Mouse (Mus musculus): Measurements from ENCODE around the gene Zfp385b. TPM values are rescaled to one million over a fixed set of nuclear protein-coding genes. Genes with fewer than 3 reads are reported as not detected.

The Zfp385b gene
- polyA plus RNA-seq, 1 experiment = 3.2 TPM

DNA sequence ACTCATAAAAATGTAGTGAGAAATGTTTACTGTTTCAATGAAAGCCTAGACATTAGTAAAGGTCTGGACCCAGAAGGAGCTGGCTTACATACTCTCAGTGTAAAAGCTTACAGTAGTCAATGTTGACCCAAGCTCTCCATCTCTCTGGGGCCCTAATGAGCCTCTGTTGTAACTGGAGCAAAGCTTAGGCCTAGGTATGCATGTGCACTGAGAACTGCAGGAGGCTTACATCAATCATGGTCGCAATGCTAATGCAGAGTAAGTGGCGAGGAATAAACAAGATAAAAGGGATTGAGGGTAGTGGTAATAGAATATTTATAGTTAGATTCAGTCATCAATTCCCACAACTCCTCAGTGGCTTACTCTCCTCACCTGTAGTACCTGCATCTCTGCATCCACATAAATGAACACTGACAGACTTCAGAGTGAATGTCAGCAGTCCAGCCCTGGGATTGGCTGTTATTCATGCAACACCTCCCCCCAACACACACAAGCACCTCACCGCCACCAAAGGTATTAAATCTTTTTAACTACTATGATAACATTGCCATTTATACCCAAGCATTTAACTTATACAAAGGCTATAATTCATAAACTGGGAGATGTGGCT, 191.7 kb downstream of the Zfp385b start:
- 80% methylated on average over 3 of the region's 3 CpGs for WGBS
- Histone ChIP-seq H3K27ac (ENCODE audit: control insufficient read depth, insufficient read depth, low read depth, low read length, poor library complexity) (no peak overlapping the region), H3K4me1 (ENCODE audit: control insufficient read depth, insufficient read depth, low read length) (no peaks in the 10 kb centered on the region), H3K4me3 (replicated peaks; ENCODE audit: control insufficient read depth, low read depth, low read length) (no peak overlapping the region)
- no peak for TF ChIP-seq POLR2A (IDR thresholded peaks at IDR 0.05; ENCODE audit: borderline replicate concordance, control insufficient read depth, low read depth, low read length)
- no peak for TF ChIP-seq CTCF (IDR thresholded peaks at IDR 0.05; ENCODE audit: control insufficient read depth, insufficient read depth, low read length)

DNA sequence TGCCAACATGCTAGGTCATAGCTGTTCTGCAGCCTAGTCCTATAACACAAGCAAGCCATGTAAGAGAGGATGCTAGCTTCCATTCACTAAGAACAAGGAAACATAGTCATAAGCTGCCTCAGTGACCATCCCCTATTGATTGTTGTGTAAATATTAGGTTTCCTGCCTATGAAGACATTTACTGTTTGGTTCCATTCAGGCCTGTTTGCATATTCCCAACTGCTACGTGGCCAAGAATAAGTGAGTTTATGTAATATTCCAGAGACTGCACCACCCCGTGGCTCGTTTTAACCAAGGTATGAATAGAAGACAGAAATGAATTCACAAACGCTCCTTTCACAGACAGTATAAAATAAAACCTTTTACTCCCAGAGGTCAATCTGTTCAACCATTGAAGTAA, 200.8 kb downstream of the Zfp385b start:
- H3K4me3 ChIP-seq (replicated peaks; ENCODE audit: control insufficient read depth, low read depth, low read length) = no peak overlapping the region
- no peak overlapping the region for H3K27ac ChIP-seq (ENCODE audit: control insufficient read depth, insufficient read depth, low read depth, low read length, poor library complexity)
- H3K4me1 ChIP-seq (ENCODE audit: control insufficient read depth, insufficient read depth, low read length) = no peaks in the 10 kb centered on the region
- TF ChIP-seq POLR2A (IDR thresholded peaks at IDR 0.05; ENCODE audit: borderline replicate concordance, control insufficient read depth, low read depth, low read length) (no peak), CTCF (IDR thresholded peaks at IDR 0.05; ENCODE audit: control insufficient read depth, insufficient read depth, low read length) (no peak)
- WGBS = 84% methylated on average over 4 of the region's 4 CpGs

GRCm38 (mm10) chr2:77610303-77610991, 209.0 kb downstream of the Zfp385b start:
- TF ChIP-seq CTCF (IDR thresholded peaks at IDR 0.05; ENCODE audit: control insufficient read depth, insufficient read depth, low read length) (no peak), POLR2A (IDR thresholded peaks at IDR 0.05; ENCODE audit: borderline replicate concordance, control insufficient read depth, low read depth, low read length) (no peak)
- WGBS = 77% methylated on average over 7 of the region's 7 CpGs
- no peak overlapping the region for H3K4me3 ChIP-seq (replicated peaks; ENCODE audit: control insufficient read depth, low read depth, low read length)
- H3K4me1 ChIP-seq (ENCODE audit: control insufficient read depth, insufficient read depth, low read length) = no peaks in the 10 kb centered on the region
- no peak overlapping the region for H3K27ac ChIP-seq (ENCODE audit: control insufficient read depth, insufficient read depth, low read depth, low read length, poor library complexity)

- no peak overlapping the region for H3K27ac ChIP-seq (ENCODE audit: control insufficient read depth, insufficient read depth, low read depth, low read length, poor library complexity)
- no peak for TF ChIP-seq POLR2A (IDR thresholded peaks at IDR 0.05; ENCODE audit: borderline replicate concordance, control insufficient read depth, low read depth, low read length)
- no peak for TF ChIP-seq CTCF (IDR thresholded peaks at IDR 0.05; ENCODE audit: control insufficient read depth, insufficient read depth, low read length)
- H3K4me1 ChIP-seq (ENCODE audit: control insufficient read depth, insufficient read depth, low read length) = no peaks in the 10 kb centered on the region
- 87% methylated on average over 5 of the region's 5 CpGs for WGBS
- H3K4me3 ChIP-seq (replicated peaks; ENCODE audit: control insufficient read depth, low read depth, low read length) = no peak overlapping the region
Measured at GRCm38 (mm10) chr2:77609452-77609851, 210.0 kb downstream of the Zfp385b start.

- Histone ChIP-seq H3K4me1 (ENCODE audit: control insufficient read depth, insufficient read depth, low read length) (no peaks in the 10 kb centered on the region), H3K4me3 (replicated peaks; ENCODE audit: control insufficient read depth, low read depth, low read length) (no peak overlapping the region), H3K27ac (ENCODE audit: control insufficient read depth, insufficient read depth, low read depth, low read length, poor library complexity) (no peak overlapping the region)
- TF ChIP-seq POLR2A (IDR thresholded peaks at IDR 0.05; ENCODE audit: borderline replicate concordance, control insufficient read depth, low read depth, low read length) = no peak
- TF ChIP-seq CTCF (IDR thresholded peaks at IDR 0.05; ENCODE audit: control insufficient read depth, insufficient read depth, low read length) = no peak
- 75% methylated on average over 4 of the region's 4 CpGs for WGBS
Measured at GRCm38 (mm10) chr2:77608666-77609065, 210.8 kb downstream of the Zfp385b start.

DNA sequence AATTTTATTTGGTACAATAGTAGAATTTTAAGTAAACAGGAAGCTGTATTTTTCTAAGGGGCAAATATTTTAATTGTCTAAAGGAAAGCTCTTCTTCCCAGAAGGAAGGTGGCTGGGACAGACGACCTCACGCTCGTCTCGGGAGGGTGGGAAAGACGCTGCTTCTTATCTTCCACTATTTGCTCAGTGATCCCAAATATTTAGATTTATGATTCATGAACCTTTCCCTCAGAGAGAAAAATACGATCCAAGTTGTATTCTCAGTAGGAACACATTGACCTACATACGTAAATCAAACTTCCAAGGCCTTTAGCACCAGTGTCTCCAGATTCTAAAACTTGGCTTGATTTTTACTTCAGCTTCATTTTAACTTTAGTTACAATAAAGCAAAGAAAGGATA, 226.0 kb downstream of the Zfp385b start:
- H3K4me1 ChIP-seq (ENCODE audit: control insufficient read depth, insufficient read depth, low read length) = no peaks in the 10 kb centered on the region
- no peak overlapping the region for H3K4me3 ChIP-seq (replicated peaks; ENCODE audit: control insufficient read depth, low read depth, low read length)
- no peak overlapping the region for H3K27ac ChIP-seq (ENCODE audit: control insufficient read depth, insufficient read depth, low read depth, low read length, poor library complexity)
- no peak for TF ChIP-seq POLR2A (IDR thresholded peaks at IDR 0.05; ENCODE audit: borderline replicate concordance, control insufficient read depth, low read depth, low read length)
- no peak for TF ChIP-seq CTCF (IDR thresholded peaks at IDR 0.05; ENCODE audit: control insufficient read depth, insufficient read depth, low read length)
- 79% methylated on average over 7 of the region's 7 CpGs for WGBS

- 85% methylated on average over 6 of the region's 6 CpGs for WGBS
- no peaks in the 10 kb centered on the region for H3K4me1 ChIP-seq (ENCODE audit: control insufficient read depth, insufficient read depth, low read length)
- no peak overlapping the region for H3K4me3 ChIP-seq (replicated peaks; ENCODE audit: control insufficient read depth, low read depth, low read length)
- TF ChIP-seq CTCF (IDR thresholded peaks at IDR 0.05; ENCODE audit: control insufficient read depth, insufficient read depth, low read length) (no peak), POLR2A (IDR thresholded peaks at IDR 0.05; ENCODE audit: borderline replicate concordance, control insufficient read depth, low read depth, low read length) (no peak)
- H3K27ac ChIP-seq (ENCODE audit: control insufficient read depth, insufficient read depth, low read depth, low read length, poor library complexity) = no peak overlapping the region
Measured at GRCm38 (mm10) chr2:77592525-77592924, 226.9 kb downstream of the Zfp385b start.

DNA sequence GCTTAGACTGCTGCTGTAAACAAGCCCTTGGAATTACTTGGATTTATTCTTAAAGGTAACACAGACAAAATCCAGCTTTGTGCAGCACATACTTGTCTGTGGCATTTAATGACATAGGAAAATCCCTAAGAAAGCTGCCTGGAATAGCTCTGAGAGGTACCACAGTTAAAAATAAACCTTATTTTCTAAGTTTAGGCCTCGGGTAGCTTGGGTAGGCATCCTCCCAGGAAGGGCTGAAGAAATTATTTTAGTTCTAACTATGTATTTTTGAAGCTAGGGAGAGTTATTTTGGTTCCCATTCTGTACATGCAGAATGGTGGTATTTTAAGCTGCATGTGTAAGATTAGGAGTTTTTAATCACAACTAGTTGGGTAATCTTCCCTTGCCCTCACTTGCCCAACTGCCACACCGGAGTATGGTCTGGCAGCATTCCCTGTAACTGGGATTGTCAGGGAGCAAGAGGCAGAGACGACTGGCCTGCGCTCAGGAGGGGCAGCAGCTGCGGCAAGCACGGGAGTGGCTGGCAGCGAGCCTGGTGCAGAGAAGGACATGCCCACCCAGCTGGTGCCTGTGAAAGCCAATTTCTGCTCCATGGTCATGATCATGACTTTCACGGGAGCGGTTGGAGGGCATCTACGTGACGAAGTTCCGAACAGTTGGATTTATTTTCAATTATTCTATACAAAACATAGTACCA, 230.1 kb downstream of the Zfp385b start:
- TF ChIP-seq CTCF (IDR thresholded peaks at IDR 0.05; ENCODE audit: control insufficient read depth, insufficient read depth, low read length) (no peak), POLR2A (IDR thresholded peaks at IDR 0.05; ENCODE audit: borderline replicate concordance, control insufficient read depth, low read depth, low read length) (no peak)
- no peak overlapping the region for H3K27ac ChIP-seq (ENCODE audit: control insufficient read depth, insufficient read depth, low read depth, low read length, poor library complexity)
- no peaks in the 10 kb centered on the region for H3K4me1 ChIP-seq (ENCODE audit: control insufficient read depth, insufficient read depth, low read length)
- H3K4me3 ChIP-seq (replicated peaks; ENCODE audit: control insufficient read depth, low read depth, low read length) = no peak overlapping the region
- 80% methylated on average over 12 of the region's 12 CpGs for WGBS
